Mouse (Mus musculus) kidney, adult 8-10 months (tissue): ENCODE data around the gene Ybx3.

ENCODE experiments used
- DNase-seq, 2 experiments: peaks; one replicate each; pipeline ENCODE4 v3.0.0; 2022

Ybx3 gene

DNA sequence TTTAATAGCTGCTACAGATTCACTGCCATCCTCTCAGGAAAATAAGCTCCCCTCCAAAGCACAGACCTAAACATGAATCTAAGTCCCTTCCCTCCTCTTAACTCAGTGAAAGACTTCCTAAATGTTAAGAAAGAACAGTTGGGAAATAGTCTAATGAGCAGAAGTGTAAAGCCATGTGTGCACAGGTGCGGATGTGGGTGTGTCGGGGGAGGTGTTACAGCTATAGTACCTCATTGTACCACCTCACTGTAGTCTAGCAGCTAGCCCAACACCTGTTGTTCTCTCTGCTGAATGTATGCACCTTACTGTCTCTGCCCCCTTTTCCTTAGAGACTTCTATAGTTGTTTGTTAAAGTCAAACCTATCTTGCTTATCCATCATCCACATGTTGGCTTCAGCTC is 61.2 kb downstream of the Ybx3 start:
- no peak for DNase-seq

DNA sequence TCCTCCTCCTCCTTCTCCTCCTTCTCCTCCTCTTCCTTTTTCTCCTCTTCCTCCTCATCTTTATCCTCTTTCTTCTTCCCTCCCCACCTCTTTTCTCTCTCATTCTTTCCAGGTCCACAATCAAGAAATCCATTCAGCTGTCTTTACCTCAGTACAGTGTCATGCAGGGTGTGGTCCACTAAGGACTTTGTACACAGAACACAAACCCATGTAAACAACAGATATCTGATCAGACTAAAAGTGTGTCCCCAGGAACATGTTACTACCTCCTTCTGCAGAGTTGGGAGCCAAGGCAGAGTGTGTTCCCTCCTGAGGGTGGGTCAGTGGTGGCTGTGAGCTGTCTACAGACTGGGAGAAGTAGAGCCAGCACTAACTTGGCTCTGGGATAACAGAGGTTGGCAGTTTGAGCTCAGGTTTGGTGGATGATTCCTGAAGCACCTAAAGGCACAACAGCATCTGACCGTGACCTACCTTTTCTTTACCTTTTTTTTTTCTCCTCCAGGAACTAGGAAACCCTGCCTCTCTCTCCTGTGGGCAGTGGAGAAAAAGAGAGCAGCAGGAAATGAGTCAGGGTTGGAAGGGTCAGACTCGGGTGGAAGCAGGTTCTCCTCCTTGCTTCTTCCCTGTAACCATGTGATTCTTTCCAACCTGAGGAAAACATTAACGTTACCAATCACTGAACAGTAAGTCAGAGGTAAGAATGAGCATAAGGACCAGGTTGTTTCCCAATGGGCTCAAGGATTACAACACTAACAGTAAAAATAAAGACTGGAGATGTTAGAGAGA is 66.2 kb downstream of the Ybx3 start:
- DNase-seq, result no peak

DNA sequence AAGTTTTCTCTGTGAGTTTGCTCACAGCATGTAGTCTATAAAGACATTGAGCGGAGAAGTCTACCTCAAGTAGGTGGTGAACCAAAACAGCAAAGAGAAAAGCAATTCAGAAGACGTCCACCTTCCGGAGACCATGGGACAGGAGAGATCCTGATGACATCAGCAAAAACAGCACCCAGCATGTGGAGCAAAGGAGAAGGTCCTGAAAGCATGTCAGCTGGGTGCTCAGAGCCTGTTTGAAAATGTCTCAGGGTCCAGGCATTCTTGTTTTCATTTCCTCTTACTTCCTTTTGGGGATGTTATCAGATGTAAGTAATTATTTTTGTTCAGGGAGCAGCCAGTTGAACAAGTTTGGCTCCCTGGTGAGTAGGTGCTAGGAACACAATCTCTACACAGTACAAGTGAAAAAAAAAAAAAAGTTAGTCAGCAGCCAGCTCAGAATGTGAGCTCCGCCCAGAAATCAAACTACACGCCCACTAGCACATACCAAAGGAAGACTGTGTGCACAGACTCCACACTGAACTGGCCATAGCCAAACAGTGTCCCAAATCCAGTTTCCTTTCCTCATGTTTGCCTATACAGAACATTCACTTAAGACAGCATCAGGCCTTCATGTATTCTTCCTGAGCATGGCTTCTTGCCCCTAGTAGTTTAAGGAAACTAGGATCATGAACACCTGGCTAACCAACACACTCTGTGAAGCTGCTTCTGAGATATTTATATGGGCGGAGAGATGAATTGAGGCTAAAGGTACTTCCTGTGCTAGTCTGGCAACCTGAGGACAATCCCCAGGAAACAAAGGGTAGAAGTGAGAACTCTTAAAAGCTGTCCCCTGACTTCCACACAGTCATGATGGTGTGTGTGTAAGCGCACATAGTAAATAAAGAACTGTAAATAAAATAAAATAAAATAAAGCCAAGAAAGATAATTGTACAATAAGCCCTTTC is 71.8 kb downstream of the Ybx3 start:
- DNase-seq, result no peak
